Mouse (Mus musculus) myocyte (in vitro differentiated cells): Measurements from ENCODE around the gene Tnfaip8l2.

ENCODE experiments used
- E2F4 ChIP-seq: IDR thresholded peaks from one replicate; pipeline ENCODE4 v1.6.1; 2011; ENCODE audit warnings: mild to moderate bottlenecking, control low read depth, moderate library complexity; ENCODE audit not compliant: insufficient read depth
- MYOD1 ChIP-seq, 3 experiments: IDR thresholded peaks; one replicate each; pipeline ENCODE4 v1.6.1; 2011; ENCODE audit warnings: control low read depth in 2 of 3, low read depth in 2 of 3, mild to moderate bottlenecking in 2 of 3, moderate library complexity in 1 of 3; ENCODE audit not compliant: insufficient read length in 2 of 3, control insufficient read depth in 1 of 3
- POLR2A ChIP-seq: IDR thresholded peaks from one replicate; pipeline ENCODE4 v1.6.1; 2011; ENCODE audit warnings: low read depth, mild to moderate bottlenecking, control low read depth, moderate library complexity; ENCODE audit not compliant: insufficient read length
- TCF12 ChIP-seq: IDR thresholded peaks from one replicate; pipeline ENCODE4 v1.6.1; 2011; ENCODE audit warnings: mild to moderate bottlenecking, control low read depth; ENCODE audit not compliant: poor library complexity, insufficient read depth, severe bottlenecking
- USF1 ChIP-seq: IDR thresholded peaks from one replicate; pipeline ENCODE4 v1.6.1; 2011; ENCODE audit warnings: low read depth, mild to moderate bottlenecking, control low read depth, moderate library complexity

GRCm38 (mm10) chr3:95169996-95170395 is 27.8 kb upstream of the Tnfaip8l2 start:
- TF ChIP-seq POLR2A: no peak
- TF ChIP-seq E2F4: no peak
- no peak for TF ChIP-seq USF1
- no peak for TF ChIP-seq MYOD1 (IDR thresholded peaks at IDR 0.05; ENCODE audit: control insufficient read depth in 1 of 3, insufficient read length in 2 of 3, low read depth in 2 of 3)
- TF ChIP-seq TCF12: no peak
